Comparison of ENCODE assay signal across 7 mouse cellular contexts in the genomic region with DNA sequence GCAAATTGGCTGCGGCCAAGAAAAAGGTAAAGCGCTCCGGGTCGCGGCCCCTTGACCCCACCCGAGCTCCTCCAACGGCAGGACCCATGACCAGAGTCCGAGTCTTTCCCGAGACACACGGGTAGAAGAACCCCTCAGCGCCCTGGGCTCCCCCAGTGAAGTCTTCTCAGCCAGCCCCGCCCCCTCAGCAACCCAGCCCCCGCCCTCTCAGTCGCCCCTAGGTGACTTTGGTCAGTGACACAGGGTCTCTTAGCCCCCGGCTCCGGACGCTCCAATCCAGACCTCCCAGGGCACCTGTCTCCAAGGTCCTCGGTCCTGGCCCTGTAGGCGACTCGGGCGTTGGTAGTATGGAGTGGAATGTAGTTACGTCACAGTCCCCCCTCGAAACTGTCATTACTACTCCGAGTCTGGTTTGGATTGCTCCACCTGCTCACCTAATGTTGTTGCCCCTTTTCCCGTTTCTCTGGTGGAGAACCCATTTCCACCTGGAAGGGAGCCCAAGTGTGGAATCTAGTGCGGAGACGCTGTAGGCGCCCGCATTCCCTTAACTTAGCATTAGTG. TPM values are rescaled to one million over a fixed set of nuclear protein-coding genes. Genes with fewer than 3 reads are reported as not detected.
DNase-seq lines count a peak whose midpoint lies in the region; ATAC-seq and TF ChIP-seq lines count a peak whose summit lies in the region.

No protein-coding gene starts in this region.

- peak overlapping the region; percentile 72 for H3K9ac ChIP-seq in embryonic facial prominence, embryonic 12.5 days
- peak overlapping the region; percentile 68 for H3K9ac ChIP-seq in hindbrain, postnatal 0 days (replicated peaks; ENCODE audit: low read length)

- WGBS in spleen, adult 2 months, result 2% methylated on average over 29 of the region's 29 CpGs
- 3% methylated on average over 28 of the region's 29 CpGs for WGBS in embryonic facial prominence, embryonic 12.5 days
- 1% methylated on average over 29 of the region's 29 CpGs for WGBS in hindbrain, postnatal 0 days

- H3K9me3 ChIP-seq in embryonic facial prominence, embryonic 12.5 days, result no peaks in the 10 kb centered on the region
- no peaks in the 10 kb centered on the region for H3K9me3 ChIP-seq in hindbrain, postnatal 0 days (ENCODE audit: low read length)
- H3K9me3 ChIP-seq in megakaryocyte, embryonic 14.5 days, result no peaks in the 10 kb centered on the region

- peaks cover 2% of the 10 kb centered on the region; the same call in 1 of the 2 replicates for H3K4me1 ChIP-seq in spleen, adult 2 months (ENCODE audit: control insufficient read depth, insufficient read depth, insufficient read length)
- peaks cover 19% of the 10 kb centered on the region for H3K4me1 ChIP-seq in embryonic facial prominence, embryonic 12.5 days
- H3K4me1 ChIP-seq in hindbrain, postnatal 0 days (ENCODE audit: insufficient read depth, low read length), result peaks cover 10% of the 10 kb centered on the region
- H3K4me1 ChIP-seq in megakaryocyte, embryonic 14.5 days, result peaks cover 81% of the 10 kb centered on the region

- H3K36me3 ChIP-seq in spleen, adult 2 months (ENCODE audit: control insufficient read depth, insufficient read depth, low read length), result no peaks in the 10 kb centered on the region; the same call in 1 of the 2 replicates
- peaks cover 31% of the 10 kb centered on the region for H3K36me3 ChIP-seq in embryonic facial prominence, embryonic 12.5 days
- H3K36me3 ChIP-seq in hindbrain, postnatal 0 days (ENCODE audit: insufficient read depth, low read length), result peaks cover 19% of the 10 kb centered on the region; the same call in 1 of the 2 replicates
- H3K36me3 ChIP-seq in megakaryocyte, embryonic 14.5 days (replicated peaks; ENCODE audit: low read length), result peaks cover 58% of the 10 kb centered on the region

- H3K27ac ChIP-seq in spleen, adult 2 months (ENCODE audit: insufficient read depth, low read length), result peak overlapping the region; percentile 57; the same call in 1 of the 2 replicates
- H3K27ac ChIP-seq in embryonic facial prominence, embryonic 12.5 days, result peak overlapping the region; percentile 58
- peak overlapping the region; percentile 73 for H3K27ac ChIP-seq in hindbrain, postnatal 0 days

- no peak for DNase-seq in spleen, adult 2 months (ENCODE audit: low read depth in 1 of 2, low spot score in 2 of 2)
- DNase-seq in spleen, adult 12 weeks (ENCODE audit: low spot score), result no peak
- peak; percentile 43 for DNase-seq in hindbrain, postnatal 0 days (ENCODE audit: low spot score)
- no peak for DNase-seq in natural killer cell, adult 2 months (ENCODE audit: low spot score in 2 of 2)
- DNase-seq in gastrocnemius, postnatal 10 days, result no peak

- no peaks in the 10 kb centered on the region for H3K27me3 ChIP-seq in spleen, adult 2 months (ENCODE audit: control insufficient read depth, insufficient read depth, low read length)
- H3K27me3 ChIP-seq in embryonic facial prominence, embryonic 12.5 days, result no peaks in the 10 kb centered on the region
- H3K27me3 ChIP-seq in hindbrain, postnatal 0 days (ENCODE audit: insufficient read depth, low read length), result no peaks in the 10 kb centered on the region
- no peaks in the 10 kb centered on the region for H3K27me3 ChIP-seq in megakaryocyte, embryonic 14.5 days (replicated peaks)

- ATAC-seq in embryonic facial prominence, embryonic 12.5 days (ENCODE audit: insufficient number of reproducible peaks, insufficient read depth, low FRiP score, low TSS enrichment), result peak; percentile 17; the same call in 1 of the 2 replicates
- ATAC-seq in hindbrain, postnatal 0 days, result peak; percentile 67

- no peak for TF ChIP-seq POLR2A in spleen, adult 2 months (IDR thresholded peaks at IDR 0.05; ENCODE audit: low read depth, low read length)

- H3K4me2 ChIP-seq in embryonic facial prominence, embryonic 12.5 days (replicated peaks), result peak overlapping the region; percentile 87
- H3K4me2 ChIP-seq in hindbrain, postnatal 0 days (ENCODE audit: low read depth, low read length), result peak overlapping the region; percentile 62

- H3K4me3 ChIP-seq in spleen, adult 2 months (ENCODE audit: extremely low read depth, insufficient read depth, insufficient read length), result peak overlapping the region; percentile 78
- peak overlapping the region; percentile 98 for H3K4me3 ChIP-seq in embryonic facial prominence, embryonic 12.5 days
- H3K4me3 ChIP-seq in hindbrain, postnatal 0 days (ENCODE audit: low read length), result peak overlapping the region; percentile 58
- peak overlapping the region; percentile 98 for H3K4me3 ChIP-seq in megakaryocyte, embryonic 14.5 days (replicated peaks)

- TF ChIP-seq CTCF in spleen, adult 2 months (IDR thresholded peaks at IDR 0.05; ENCODE audit: extremely low read depth, insufficient read depth, insufficient read length, insufficient replicate concordance), result no peak
- no peak for TF ChIP-seq CTCF in hindbrain, postnatal 0 days (IDR thresholded peaks at IDR 0.05; ENCODE audit: low read depth)

RNA-seq across cellular contexts. Expression of a gene that starts 0.6 kb away (rescaled TPM):
- polyA plus RNA-seq in spleen, adult 2 months (2012; rRNA removed), result 60.5 and 63.4 TPM in 2 replicates
- 413 TPM in 2 replicates for polyA plus RNA-seq in embryonic facial prominence, embryonic 12.5 days (2016; fragmentation: Nextera tagmentation; extraction: Ambion mirVana)
- 302 and 319 TPM in 2 replicates for total RNA-seq in hindbrain, postnatal 0 days (2014; rRNA removed)
- polyA plus RNA-seq in hindbrain, postnatal 0 days (2015; fragmentation: Nextera tagmentation; extraction: Ambion mirVana), result 487 and 513 TPM in 2 replicates
- polyA plus RNA-seq in megakaryocyte, embryonic 14.5 days (2012; ENCODE audit: insufficient read depth, low replicate concordance), result 652 and 1,719 TPM in 2 replicates
- 100 to 1,000 TPM; 140 to 148 TPM for total RNA-seq in gastrocnemius, postnatal 10 days (2021)

RNA-seq across cellular contexts. Expression of a gene that starts 1.3 kb away (rescaled TPM):
- polyA plus RNA-seq in spleen, adult 2 months (2012; rRNA removed), result 21.4 and 24.0 TPM in 2 replicates
- 27.4 and 29.7 TPM in 2 replicates for polyA plus RNA-seq in embryonic facial prominence, embryonic 12.5 days (2016; fragmentation: Nextera tagmentation; extraction: Ambion mirVana)
- total RNA-seq in hindbrain, postnatal 0 days (2014; rRNA removed), result 49.3 and 55.8 TPM in 2 replicates
- polyA plus RNA-seq in hindbrain, postnatal 0 days (2015; fragmentation: Nextera tagmentation; extraction: Ambion mirVana), result 24.4 and 25.7 TPM in 2 replicates
- 26.0 and 40.5 TPM in 2 replicates for polyA plus RNA-seq in megakaryocyte, embryonic 14.5 days (2012; ENCODE audit: insufficient read depth, low replicate concordance)
- 10 to 100 TPM; 71.3 to 76.5 TPM for total RNA-seq in gastrocnemius, postnatal 10 days (2021)

RNA-seq across cellular contexts. Expression of a gene that starts 28.5 kb away (rescaled TPM):
- polyA plus RNA-seq in spleen, adult 2 months (2012; rRNA removed), result 58.4 and 72.9 TPM in 2 replicates
- polyA plus RNA-seq in embryonic facial prominence, embryonic 12.5 days (2016; fragmentation: Nextera tagmentation; extraction: Ambion mirVana), result 69.9 and 81.5 TPM in 2 replicates
- 115 and 138 TPM in 2 replicates for total RNA-seq in hindbrain, postnatal 0 days (2014; rRNA removed)
- 90.8 and 92.5 TPM in 2 replicates for polyA plus RNA-seq in hindbrain, postnatal 0 days (2015; fragmentation: Nextera tagmentation; extraction: Ambion mirVana)
- 26.0 and 29.8 TPM in 2 replicates for polyA plus RNA-seq in megakaryocyte, embryonic 14.5 days (2012; ENCODE audit: insufficient read depth, low replicate concordance)
- total RNA-seq in gastrocnemius, postnatal 10 days (2021), result 10 to 100 TPM; 18.0 to 20.2 TPM

RNA-seq across cellular contexts. Expression of a gene that starts 52.1 kb away (rescaled TPM):
- polyA plus RNA-seq in spleen, adult 2 months (2012; rRNA removed), result 13.7 and 15.7 TPM in 2 replicates
- 30.2 and 32.1 TPM in 2 replicates for polyA plus RNA-seq in embryonic facial prominence, embryonic 12.5 days (2016; fragmentation: Nextera tagmentation; extraction: Ambion mirVana)
- 41.2 and 41.8 TPM in 2 replicates for total RNA-seq in hindbrain, postnatal 0 days (2014; rRNA removed)
- 18.0 and 19.4 TPM in 2 replicates for polyA plus RNA-seq in hindbrain, postnatal 0 days (2015; fragmentation: Nextera tagmentation; extraction: Ambion mirVana)
- 5.3 and 16.0 TPM in 2 replicates for polyA plus RNA-seq in megakaryocyte, embryonic 14.5 days (2012; ENCODE audit: insufficient read depth, low replicate concordance)
- total RNA-seq in gastrocnemius, postnatal 10 days (2021), result 10 to 100 TPM; 16.0 to 17.2 TPM
